Mouse (Mus musculus): ENCODE results near the gene Gm10721.
"Not testable (repeated sequence)": the region's sequence is repeated elsewhere in the genome, so short reads cannot be mapped to it uniquely, and the experiment has no call there.

The Gm10721 gene

GRCm38 (mm10) chr9:3026136-3026535, 13.2 kb downstream of the Gm10721 start:
- DNase-seq: not testable (repeated sequence)

DNA sequence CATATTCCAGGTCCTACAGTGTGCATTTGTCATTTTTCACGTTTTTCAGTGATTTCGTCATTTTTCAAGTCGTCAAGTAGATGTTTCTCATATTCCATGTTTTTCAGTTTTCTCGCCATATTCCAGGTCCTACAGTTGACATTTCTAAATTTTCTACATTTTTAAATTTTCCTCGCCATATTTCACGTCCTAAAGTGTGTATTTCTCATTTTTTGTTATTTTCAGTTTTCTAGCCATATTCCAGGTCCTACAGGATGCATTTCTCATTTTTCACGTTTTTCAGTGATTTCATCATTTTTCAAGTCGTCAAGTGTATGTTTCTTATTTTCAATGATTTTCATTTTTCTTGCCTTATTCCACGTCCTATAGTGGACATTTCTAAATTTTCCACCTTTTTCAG, 13.8 kb downstream of the Gm10721 start:
- not testable (repeated sequence) for DNase-seq

DNA sequence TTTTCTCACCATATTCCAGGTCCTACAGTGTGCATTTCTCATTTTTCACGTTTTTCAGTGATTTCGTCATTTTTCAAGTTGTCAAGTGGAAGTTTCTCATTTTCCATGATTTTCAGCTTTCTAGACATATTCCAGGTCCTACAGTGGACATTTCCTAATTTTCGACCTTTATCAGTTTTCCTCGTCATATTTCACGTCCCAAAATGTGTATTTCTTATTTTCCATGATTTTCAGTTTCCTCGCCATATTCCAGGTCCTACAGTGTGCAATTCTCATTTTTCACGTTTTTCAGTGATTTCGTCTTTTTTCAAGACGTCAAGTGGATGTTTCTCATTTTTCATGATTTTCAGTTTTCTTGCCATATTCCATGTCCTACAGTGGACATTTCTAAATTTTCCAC, 14.3 kb downstream of the Gm10721 start:
- not testable (repeated sequence) for DNase-seq

- DNase-seq: not testable (repeated sequence)
Measured at GRCm38 (mm10) chr9:3029276-3030000, 16.5 kb downstream of the Gm10721 start.

GRCm38 (mm10) chr9:3030677-3031318, 17.9 kb downstream of the Gm10721 start:
- DNase-seq: not testable (repeated sequence)

- DNase-seq: not testable (repeated sequence)
Measured at GRCm38 (mm10) chr9:3034299-3034698, 21.4 kb downstream of the Gm10721 start, which contains the start of gene Gm17535. Gene Gm17535 (plus strand): TSS chr9:3034599.

DNA sequence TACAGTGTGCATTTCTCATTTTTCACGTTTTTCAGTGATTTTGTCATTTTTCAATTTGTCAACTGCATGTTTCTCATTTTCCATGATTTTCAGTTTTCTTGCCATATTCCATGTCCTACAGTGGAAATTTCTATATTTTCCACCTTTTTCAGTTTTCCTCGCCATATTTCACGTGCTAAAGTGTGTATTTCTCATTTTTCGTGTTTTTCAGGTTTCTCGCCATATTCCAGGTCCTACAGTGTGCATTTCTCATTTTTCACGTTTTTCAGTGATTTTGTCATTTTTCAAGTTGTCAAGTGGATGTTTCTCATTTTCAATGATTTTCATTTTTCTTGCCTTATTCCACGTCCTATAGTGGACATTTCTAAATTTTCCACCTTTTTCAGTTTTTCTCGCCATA, 23.6 kb downstream of the Gm10721 start, which contains the start of gene Gm10715:
Gm10715 (plus strand) TSS at position 301 of the 400 bp plus-strand sequence.
- not testable (repeated sequence) for DNase-seq

DNA sequence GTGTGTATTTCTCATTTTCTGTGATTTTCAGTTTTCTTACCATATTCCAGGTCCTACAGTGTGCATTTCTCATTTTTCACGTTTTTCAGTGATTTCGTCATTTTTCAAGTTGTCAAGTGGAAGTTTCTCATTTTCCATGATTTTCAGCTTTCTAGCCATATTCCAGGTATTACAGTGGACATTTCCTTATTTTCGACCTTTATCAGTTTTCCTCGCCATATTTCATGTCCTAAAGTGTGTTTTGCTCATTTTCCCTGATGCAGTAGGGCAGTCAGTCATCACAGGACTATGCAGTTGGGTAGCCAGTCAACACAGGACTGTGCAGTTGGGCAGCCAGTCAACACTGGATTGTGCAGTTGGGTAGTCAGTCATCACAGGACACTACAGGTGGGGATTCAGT, 25.2 kb downstream of the Gm10721 start:
- DNase-seq: not testable (repeated sequence)
